Mouse (Mus musculus): ENCODE measurements around the gene Rere. TPM values are rescaled to one million over a fixed set of nuclear protein-coding genes. Genes with fewer than 3 reads are reported as not detected.

Gene Rere
- polyA plus RNA-seq, 1 experiment from 2014 or later, result 39.0 TPM

DNA sequence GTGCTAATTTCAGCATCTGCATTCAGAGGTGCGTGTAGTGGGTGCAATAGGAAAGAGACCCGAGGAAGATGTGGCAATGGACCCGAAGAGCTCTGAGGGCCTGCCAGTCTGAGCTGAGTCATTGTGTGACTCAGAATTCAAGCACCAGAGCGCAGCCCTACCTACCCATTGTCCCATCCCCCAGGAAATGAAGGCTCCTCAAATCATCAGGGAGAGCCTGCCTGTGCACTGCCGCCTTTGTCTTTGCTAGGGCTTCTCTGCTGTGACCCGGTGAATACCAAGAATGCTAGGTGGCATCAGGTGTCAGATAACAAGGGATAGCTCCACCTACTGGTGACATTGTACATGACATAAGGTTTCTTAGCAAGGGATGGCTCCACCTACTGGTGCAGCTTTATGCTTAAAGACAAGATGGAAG is 41.5 kb upstream of the Rere start:
- peaks cover 66% of the 10 kb centered on the region for H3K4me1 ChIP-seq (replicated peaks)
- peak overlapping the region; percentile 55; the same call in 1 of the 2 replicates for H3K27ac ChIP-seq
- H3K27me3 ChIP-seq, result no peaks in the 10 kb centered on the region
- ATAC-seq (ENCODE audit: low FRiP score), result no peak
- WGBS, result 11% methylated on average over 6 of the region's 6 CpGs
- H3K9me3 ChIP-seq, result no peaks in the 10 kb centered on the region
- peak overlapping the region; percentile 21 for H3K4me3 ChIP-seq
- H3K4me2 ChIP-seq, result peak overlapping the region; percentile 83
- peaks cover 45% of the 10 kb centered on the region for H3K36me3 ChIP-seq
- no peak overlapping the region for H3K9ac ChIP-seq

GRCm38 (mm10) chr4:150240381-150240886 is 41.0 kb upstream of the Rere start:
- Histone ChIP-seq H3K4me2 (peak overlapping the region; percentile 27), H3K36me3 (peaks cover 48% of the 10 kb centered on the region), H3K27ac (no peak overlapping the region), H3K4me1 (replicated peaks) (peaks cover 61% of the 10 kb centered on the region), H3K27me3 (no peaks in the 10 kb centered on the region), H3K4me3 (no peak overlapping the region), H3K9ac (no peak overlapping the region), H3K9me3 (no peaks in the 10 kb centered on the region)
- ATAC-seq (ENCODE audit: low FRiP score), result no peak
- 73% methylated on average over 1 of the region's 1 CpGs for WGBS

DNA sequence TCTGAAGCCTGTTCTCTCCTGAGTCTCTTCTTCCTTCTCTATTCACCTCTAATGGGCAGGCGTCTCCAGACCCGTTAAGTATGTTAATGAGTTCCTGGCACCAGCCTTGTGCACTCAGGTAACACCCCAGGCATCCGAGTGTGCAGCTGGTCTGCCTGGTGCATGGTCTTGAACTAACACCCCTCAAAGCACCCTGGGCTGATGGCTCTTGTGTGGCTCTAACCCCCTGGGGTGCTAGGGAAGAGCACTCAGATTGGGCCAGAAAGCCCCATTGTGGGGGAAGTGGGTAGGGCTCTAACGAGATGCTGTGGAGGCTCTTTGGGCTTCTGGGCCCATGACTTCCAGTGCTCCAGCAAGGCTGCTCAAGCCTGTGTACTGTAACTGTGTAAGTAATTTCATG is 39.7 kb upstream of the Rere start:
- peak overlapping the region; percentile 53; the same call in 1 of the 2 replicates for H3K9ac ChIP-seq
- no peak for ATAC-seq (ENCODE audit: low FRiP score)
- peak overlapping the region; percentile 12; the same call in 1 of the 2 replicates for H3K27ac ChIP-seq
- no peak overlapping the region for H3K4me3 ChIP-seq
- no peaks in the 10 kb centered on the region for H3K9me3 ChIP-seq
- no peaks in the 10 kb centered on the region for H3K27me3 ChIP-seq
- H3K4me1 ChIP-seq (replicated peaks), result peaks cover 55% of the 10 kb centered on the region
- H3K36me3 ChIP-seq, result peaks cover 61% of the 10 kb centered on the region
- no peak overlapping the region for H3K4me2 ChIP-seq
- WGBS, result 61% methylated on average over 4 of the region's 4 CpGs

- Histone ChIP-seq H3K27me3 (no peaks in the 10 kb centered on the region), H3K36me3 (peaks cover 72% of the 10 kb centered on the region), H3K9ac (0 out of 2 replicates have a peak overlapping the region, but pooled peaks have one; percentile 29), H3K9me3 (no peaks in the 10 kb centered on the region), H3K4me2 (no peak overlapping the region), H3K4me1 (replicated peaks) (peaks cover 53% of the 10 kb centered on the region), H3K4me3 (no peak overlapping the region), H3K27ac (no peak overlapping the region)
- 84% methylated on average over 5 of the region's 5 CpGs for WGBS
- ATAC-seq (ENCODE audit: low FRiP score), result no peak
These were observed 38.7 kb upstream of the Rere start for GRCm38 (mm10) chr4:150242745-150243144.

DNA sequence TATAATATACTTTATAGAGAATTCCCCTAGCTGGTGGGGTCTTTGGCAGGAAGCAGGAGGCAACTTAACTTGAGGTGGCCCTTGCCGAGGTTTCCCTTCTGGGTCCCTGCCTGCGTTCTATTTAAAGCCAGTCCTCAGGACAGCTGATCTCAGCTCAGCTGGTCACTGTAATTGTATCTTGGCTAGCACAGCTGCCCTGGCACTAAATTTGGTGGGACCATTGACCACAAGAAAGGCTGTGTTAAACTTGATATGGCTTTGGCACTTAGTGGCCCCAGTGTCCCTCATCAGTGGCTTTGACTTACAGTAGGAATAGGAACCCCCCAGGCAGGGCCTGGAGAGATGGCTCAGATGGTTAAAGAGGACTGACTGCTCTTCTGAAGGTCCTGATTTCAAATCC is 35.6 kb upstream of the Rere start:
- 67% methylated on average over 2 of the region's 2 CpGs for WGBS
- H3K4me3 ChIP-seq, result no peak overlapping the region
- peaks cover 87% of the 10 kb centered on the region for H3K36me3 ChIP-seq
- no peaks in the 10 kb centered on the region for H3K27me3 ChIP-seq
- no peak overlapping the region for H3K9ac ChIP-seq
- peaks cover 42% of the 10 kb centered on the region for H3K4me1 ChIP-seq (replicated peaks)
- ATAC-seq (ENCODE audit: low FRiP score), result no peak
- no peak overlapping the region for H3K4me2 ChIP-seq
- H3K9me3 ChIP-seq, result no peaks in the 10 kb centered on the region
- no peak overlapping the region for H3K27ac ChIP-seq

- 70% methylated on average over 5 of the region's 5 CpGs for WGBS
- no peaks in the 10 kb centered on the region for H3K9me3 ChIP-seq
- no peak overlapping the region for H3K27ac ChIP-seq
- no peak overlapping the region for H3K4me3 ChIP-seq
- H3K36me3 ChIP-seq, result peaks cover 65% of the 10 kb centered on the region
- H3K27me3 ChIP-seq, result no peaks in the 10 kb centered on the region
- no peak overlapping the region for H3K4me2 ChIP-seq
- no peak overlapping the region for H3K9ac ChIP-seq
- ATAC-seq (ENCODE audit: low FRiP score), result peak; percentile 37; the same call in 1 of the 2 replicates
- H3K4me1 ChIP-seq (replicated peaks), result peaks cover 33% of the 10 kb centered on the region
These were observed 33.4 kb upstream of the Rere start for GRCm38 (mm10) chr4:150248009-150248408.

DNA sequence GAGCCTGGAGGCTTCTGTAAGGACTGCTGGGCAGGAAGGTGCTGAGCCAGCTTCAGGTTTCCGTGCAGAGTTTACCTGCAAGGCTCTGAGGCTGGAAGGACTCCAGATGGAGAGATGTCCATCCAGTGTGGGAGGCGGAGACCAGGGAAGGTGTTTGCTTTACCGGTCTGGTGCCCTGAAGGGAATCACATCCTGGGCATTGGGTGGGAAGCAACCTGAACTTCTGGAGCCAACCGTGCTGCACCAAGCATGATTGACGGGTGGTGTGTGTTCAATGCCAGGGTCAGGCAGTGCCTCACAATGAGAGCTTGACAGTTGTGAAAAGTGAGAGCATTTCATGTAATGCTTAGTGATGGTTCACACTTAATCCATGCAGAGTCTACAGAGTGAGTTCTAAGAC is 32.5 kb upstream of the Rere start:
- ATAC-seq (ENCODE audit: low FRiP score), result no peak
- no peaks in the 10 kb centered on the region for H3K9me3 ChIP-seq
- no peak overlapping the region for H3K4me2 ChIP-seq
- H3K27ac ChIP-seq, result no peak overlapping the region
- no peak overlapping the region for H3K9ac ChIP-seq
- 79% methylated on average over 5 of the region's 5 CpGs for WGBS
- no peak overlapping the region for H3K4me3 ChIP-seq
- no peaks in the 10 kb centered on the region for H3K27me3 ChIP-seq
- peaks cover 56% of the 10 kb centered on the region for H3K36me3 ChIP-seq
- peaks cover 30% of the 10 kb centered on the region for H3K4me1 ChIP-seq (replicated peaks)

DNA sequence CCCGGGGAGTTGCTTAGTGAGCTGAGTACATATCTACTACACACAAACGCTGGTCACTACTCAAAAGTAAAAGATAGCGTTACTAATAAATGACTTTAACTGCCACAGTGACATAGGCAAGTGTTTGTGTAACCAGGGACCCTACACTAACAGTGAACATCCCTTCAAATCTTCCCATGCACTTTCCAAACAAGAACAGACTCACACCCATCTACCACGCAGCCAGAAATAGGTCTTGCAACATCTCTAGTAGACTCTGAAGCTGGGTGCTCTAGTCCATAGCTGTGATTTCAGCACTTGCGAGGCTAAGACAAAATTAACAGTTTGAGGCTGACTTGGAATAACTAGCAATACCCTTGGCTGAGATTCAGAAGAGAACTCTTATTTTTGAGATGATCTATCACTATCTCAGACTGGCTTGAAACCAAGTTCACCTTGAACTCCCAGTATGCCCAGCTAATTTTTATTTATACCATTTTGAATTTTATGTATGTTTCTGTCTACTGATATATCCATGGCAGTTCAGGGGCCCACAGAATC is 31.6 kb upstream of the Rere start:
- 84% methylated on average over 5 of the region's 5 CpGs for WGBS
- H3K4me1 ChIP-seq (replicated peaks), result peaks cover 35% of the 10 kb centered on the region
- no peaks in the 10 kb centered on the region for H3K27me3 ChIP-seq
- peaks cover 48% of the 10 kb centered on the region for H3K36me3 ChIP-seq
- peak overlapping the region; percentile 93 for H3K27ac ChIP-seq
- H3K9me3 ChIP-seq, result no peaks in the 10 kb centered on the region
- H3K4me3 ChIP-seq, result no peak overlapping the region
- ATAC-seq (ENCODE audit: low FRiP score), result no peak
- H3K9ac ChIP-seq, result no peak overlapping the region
- no peak overlapping the region for H3K4me2 ChIP-seq

DNA sequence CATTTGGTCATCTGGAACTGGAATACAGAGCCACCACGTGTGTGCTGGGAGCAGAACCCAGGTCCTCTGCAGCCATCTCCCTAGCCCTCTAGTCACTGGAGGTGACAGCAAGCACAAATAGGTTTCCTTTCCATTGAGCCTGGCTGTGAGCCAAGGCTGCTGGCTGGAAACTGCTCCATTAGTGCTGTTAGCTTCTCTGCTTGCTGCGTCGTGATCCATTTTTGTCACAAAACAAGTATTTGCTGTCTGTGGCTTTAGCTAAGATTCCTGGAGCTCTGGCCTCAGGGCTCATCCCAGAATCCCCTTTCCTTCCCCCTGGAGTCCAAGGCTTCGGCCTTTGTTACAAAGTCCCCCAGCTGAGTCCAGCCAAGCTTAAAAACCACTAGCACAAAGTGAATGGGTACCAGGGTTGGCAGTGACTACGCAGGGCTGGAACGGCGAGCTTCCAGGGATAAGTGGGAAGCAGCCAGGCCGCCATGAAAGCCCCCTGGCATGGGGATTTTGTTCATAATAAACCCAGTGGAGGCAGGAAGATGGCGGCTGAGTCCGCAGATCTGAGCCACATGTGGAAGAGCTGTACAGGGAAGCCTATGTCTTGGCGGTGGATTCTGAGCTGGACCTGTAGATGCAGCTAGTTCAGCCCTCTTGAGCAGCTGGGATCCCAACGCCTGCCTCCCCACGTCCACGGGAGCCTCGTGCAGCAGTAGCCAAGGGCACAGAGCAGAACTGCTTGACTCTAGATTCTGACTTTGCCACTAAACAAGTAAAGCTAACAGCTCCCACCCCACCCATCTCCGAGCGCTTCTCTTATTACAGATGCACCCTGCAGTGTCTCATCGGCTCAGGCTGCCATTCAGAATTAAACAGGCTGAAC is 30.7 kb upstream of the Rere start:
- Histone ChIP-seq H3K27ac (peak overlapping the region; percentile 93), H3K9ac (peak overlapping the region; percentile 46; the same call in 1 of the 2 replicates), H3K4me2 (peak overlapping the region; percentile 33), H3K27me3 (no peaks in the 10 kb centered on the region), H3K9me3 (no peaks in the 10 kb centered on the region), H3K4me1 (replicated peaks) (peaks cover 40% of the 10 kb centered on the region), H3K4me3 (no peak overlapping the region), H3K36me3 (peaks cover 39% of the 10 kb centered on the region)
- ATAC-seq (ENCODE audit: low FRiP score), result peak; percentile 52; the same call in 1 of the 2 replicates
- WGBS, result 30% methylated on average over 18 of the region's 18 CpGs

DNA sequence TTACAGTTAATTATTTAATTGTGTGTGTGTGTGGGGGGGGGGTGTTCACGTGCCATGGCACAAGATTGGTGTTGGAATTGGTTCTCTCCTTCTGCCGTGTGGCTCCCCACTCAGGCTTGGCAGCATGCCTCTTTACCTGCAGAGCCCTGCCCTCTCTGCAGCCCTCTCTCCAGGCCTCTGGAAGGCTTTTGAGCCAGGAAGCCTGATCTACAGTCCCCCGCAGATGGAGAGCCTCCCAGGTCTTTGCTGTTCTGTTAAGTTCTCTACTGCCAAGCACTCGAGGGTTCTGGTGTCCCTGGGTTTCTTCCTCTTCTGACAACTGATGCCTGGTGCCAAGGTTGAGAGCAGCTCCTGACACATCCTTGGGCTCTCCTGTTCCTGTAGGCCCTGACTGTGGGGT is 27.0 kb upstream of the Rere start:
- ATAC-seq (ENCODE audit: low FRiP score), result no peak
- peaks cover 5% of the 10 kb centered on the region for H3K36me3 ChIP-seq
- H3K27ac ChIP-seq, result peak overlapping the region; percentile 67
- 69% methylated on average over 4 of the region's 4 CpGs for WGBS
- no peak overlapping the region for H3K4me3 ChIP-seq
- H3K4me2 ChIP-seq, result no peak overlapping the region
- H3K9ac ChIP-seq, result no peak overlapping the region
- H3K9me3 ChIP-seq, result no peaks in the 10 kb centered on the region
- H3K4me1 ChIP-seq (replicated peaks), result peaks cover 56% of the 10 kb centered on the region
- no peaks in the 10 kb centered on the region for H3K27me3 ChIP-seq

DNA sequence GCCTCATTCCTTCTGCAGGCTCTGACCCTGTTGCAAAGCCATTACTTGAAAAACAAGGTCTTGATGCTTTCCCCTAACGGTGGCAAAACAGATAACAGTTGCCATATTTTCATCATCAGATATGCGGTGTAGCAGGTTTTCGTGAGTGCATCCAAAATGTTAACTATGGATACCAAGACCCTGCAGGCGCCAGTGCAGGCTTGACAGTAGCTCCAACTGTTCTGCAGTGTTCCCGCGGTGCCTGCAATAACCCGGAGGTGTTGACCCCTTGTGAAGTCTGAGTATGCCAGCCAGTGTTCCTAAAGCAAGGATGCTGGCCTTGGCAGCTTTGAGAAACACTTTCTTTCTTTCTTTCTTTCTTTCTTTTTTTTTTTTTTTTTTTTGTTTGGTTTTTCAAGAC is 26.3 kb upstream of the Rere start:
- H3K27ac ChIP-seq, result peak overlapping the region; percentile 67
- 83% methylated on average over 7 of the region's 7 CpGs for WGBS
- H3K4me2 ChIP-seq, result no peak overlapping the region
- no peak for ATAC-seq (ENCODE audit: low FRiP score)
- H3K9ac ChIP-seq, result no peak overlapping the region
- H3K9me3 ChIP-seq, result no peaks in the 10 kb centered on the region
- H3K4me1 ChIP-seq (replicated peaks), result peaks cover 53% of the 10 kb centered on the region
- no peaks in the 10 kb centered on the region for H3K36me3 ChIP-seq
- no peak overlapping the region for H3K4me3 ChIP-seq
- no peaks in the 10 kb centered on the region for H3K27me3 ChIP-seq

GRCm38 (mm10) chr4:150257252-150258204 is 23.9 kb upstream of the Rere start:
- no peak overlapping the region for H3K4me2 ChIP-seq
- no peaks in the 10 kb centered on the region for H3K9me3 ChIP-seq
- H3K9ac ChIP-seq, result peak overlapping the region; percentile 35; the same call in 1 of the 2 replicates
- H3K27ac ChIP-seq, result peak overlapping the region; percentile 75
- WGBS, result 51% methylated on average over 20 of the region's 20 CpGs
- no peaks in the 10 kb centered on the region for H3K27me3 ChIP-seq
- peaks cover 40% of the 10 kb centered on the region for H3K4me1 ChIP-seq (replicated peaks)
- ATAC-seq (ENCODE audit: low FRiP score), result no peak
- H3K36me3 ChIP-seq, result no peaks in the 10 kb centered on the region
- no peak overlapping the region for H3K4me3 ChIP-seq

Data from hindbrain, embryonic 13.5 days (tissue).